Mouse (Mus musculus) cortical plate, adult 2 months (tissue): ENCODE data around the gene Olfr648.

ENCODE experiments used
- CTCF ChIP-seq: fragments of 200-500 bp; IDR thresholded peaks from 2 replicates; pipeline ENCODE4 v1.5.1; 2011; ENCODE audit warnings: mild to moderate bottlenecking, control low read depth, low read length; ENCODE audit not compliant: insufficient read depth; ENCODE audit errors: extremely low read depth
- POLR2A ChIP-seq: fragments of 200-500 bp; IDR thresholded peaks from 2 replicates; pipeline ENCODE4 v1.6.1; 2011; ENCODE audit warnings: mild to moderate bottlenecking, low read length, control low read depth; ENCODE audit not compliant: insufficient read depth; ENCODE audit errors: extremely low read depth

DNA sequence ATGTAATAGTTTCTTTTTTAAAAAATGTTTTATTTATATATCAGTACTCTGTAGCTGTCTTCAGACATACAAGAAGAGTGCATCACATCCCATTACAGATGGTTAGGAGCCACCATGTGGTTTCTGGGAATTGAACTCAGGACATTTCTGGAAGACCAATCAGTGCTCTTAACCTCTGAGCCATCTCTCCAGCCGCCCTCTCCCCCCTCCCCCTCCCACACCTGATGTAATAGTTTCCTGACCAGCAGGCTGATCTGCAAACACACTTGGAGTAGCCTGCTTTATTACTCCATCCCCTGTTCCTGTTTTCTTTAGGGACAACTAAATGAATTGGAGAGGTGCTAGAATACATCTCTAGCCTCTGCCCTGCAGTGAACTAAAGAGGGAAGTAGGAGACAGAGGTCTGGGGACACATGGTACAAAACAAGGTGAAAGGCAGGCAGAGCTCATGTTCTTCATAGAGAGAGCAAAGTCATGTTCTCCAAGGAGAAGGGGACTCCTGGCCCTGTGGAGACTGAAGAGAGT is 32.9 kb upstream of the Olfr648 start:
- TF ChIP-seq POLR2A (no peak), CTCF (no peak)
